Mouse (Mus musculus) limb, embryonic 12.5 days (tissue): ENCODE results near the gene Ifnl2. TPM values are rescaled to one million over a fixed set of nuclear protein-coding genes. Genes with fewer than 3 reads are reported as not detected.

Source experiments
- ATAC-seq: fragments of 200-750 bp; cut with Nextera tagmentation; 2 replicates; pipeline ENCODE4 v1.8.0; 2017; ENCODE audit warnings: low read depth, moderate TSS enrichment; ENCODE audit not compliant: insufficient number of reproducible peaks, insufficient read depth, low FRiP score, low TSS enrichment
- H3K27ac ChIP-seq: fragments of 300-500 bp; sonication (generic); 2 replicates; pipeline ENCODE4 v1.5.1; 2016; ENCODE audit warnings: mild to moderate bottlenecking, moderate library complexity
- H3K27me3 ChIP-seq: fragments of 300-500 bp; sonication (generic); 2 replicates; pipeline ENCODE4 v1.6.1; 2016; ENCODE audit warnings: mild to moderate bottlenecking, moderate library complexity
- H3K36me3 ChIP-seq: fragments of 300-500 bp; sonication (generic); 2 replicates; pipeline ENCODE4 v1.6.1; 2016; ENCODE audit warnings: mild to moderate bottlenecking, moderate library complexity
- H3K4me1 ChIP-seq: fragments of 300-500 bp; sonication (generic); replicated peaks from 2 replicates; pipeline ENCODE4 v1.6.1; 2016
- H3K4me2 ChIP-seq: fragments of 300-500 bp; sonication (generic); 2 replicates; pipeline ENCODE4 v1.6.1; 2016; ENCODE audit warnings: mild to moderate bottlenecking, moderate library complexity
- H3K4me3 ChIP-seq: fragments of 300-500 bp; sonication (generic); replicated peaks from 2 replicates; pipeline ENCODE4 v1.5.1; 2016; ENCODE audit warnings: mild to moderate bottlenecking
- H3K9ac ChIP-seq: fragments of 300-500 bp; sonication (generic); replicated peaks from 2 replicates; pipeline ENCODE4 v1.6.1; 2016; ENCODE audit warnings: mild to moderate bottlenecking, moderate library complexity
- H3K9me3 ChIP-seq: fragments of 300-500 bp; sonication (generic); 2 replicates; pipeline ENCODE4 v1.6.1; 2016; ENCODE audit warnings: mild to moderate bottlenecking, moderate library complexity
- WGBS: fragments of 180-500 bp; shearing (Covaris S2); methylation state at CpG from one replicate; pipeline ENCODE4 v1.1.7; 2016; 5-methylcytosine and 5-hydroxymethylcytosine counted together
- polyA plus RNA-seq: library from polyadenylated mRNA; unstranded; fragments of >200 nt; fragmentation: Nextera tagmentation; extraction: Ambion mirVana; gene quantifications from 2 replicates; pipeline ENCODE4 v1.2.1, GENCODE M21; 2016

Gene Ifnl2
- polyA plus RNA-seq, 1 experiment from 2014 or later, result not detected

- Histone ChIP-seq H3K27me3 (peaks cover 15% of the 10 kb centered on the region), H3K36me3 (peaks cover 61% of the 10 kb centered on the region)
- WGBS, result 92% methylated on average over 2 of the region's 2 CpGs
These were observed 47.5 kb downstream of the Ifnl2 start for GRCm38 (mm10) chr7:28462769-28463168.

DNA sequence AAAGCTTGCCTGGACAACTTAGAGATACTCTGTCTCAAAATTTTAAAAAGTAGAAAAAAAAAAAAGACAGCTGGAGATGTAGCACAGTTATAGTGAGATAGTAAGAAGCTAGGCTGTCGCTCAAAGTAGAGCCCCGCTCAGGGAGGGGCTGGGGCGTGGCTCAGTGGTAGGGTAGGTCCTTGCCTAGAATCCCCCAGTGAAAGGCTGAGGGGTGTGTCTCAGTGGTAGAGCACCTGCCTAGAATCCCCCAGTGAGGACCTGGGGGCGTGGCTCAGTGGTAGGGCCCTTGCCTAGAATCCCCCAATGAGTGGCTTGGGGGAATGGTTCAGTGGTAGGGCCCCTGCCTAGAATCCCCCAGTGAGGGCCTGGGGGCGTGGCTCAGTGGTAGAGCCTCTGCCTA lies 49.9 kb downstream of the Ifnl2 start:
- Histone ChIP-seq H3K9me3 (no peaks in the 10 kb centered on the region; the same call in none of the 2 replicates), H3K4me3 (no peak overlapping the region), H3K4me1 (no peaks in the 10 kb centered on the region), H3K36me3 (peaks cover 83% of the 10 kb centered on the region), H3K4me2 (no peak overlapping the region), H3K9ac (no peak overlapping the region), H3K27ac (no peak overlapping the region), H3K27me3 (no peaks in the 10 kb centered on the region)
- WGBS, result 96% methylated on average over 4 of the region's 5 CpGs
- no peak for ATAC-seq

More at GRCm38 (mm10) chr7:28462769-28463168, 47.5 kb downstream of the Ifnl2 start:
- H3K27ac ChIP-seq, result no peak overlapping the region
- no peaks in the 10 kb centered on the region; the same call in 1 of the 2 replicates for H3K9me3 ChIP-seq
- H3K4me1 ChIP-seq, result peaks cover 13% of the 10 kb centered on the region
- no peak overlapping the region for H3K9ac ChIP-seq
- no peak overlapping the region for H3K4me2 ChIP-seq
- no peak overlapping the region for H3K4me3 ChIP-seq
- no peak for ATAC-seq

Other genes starting within 250 kb of the Ifnl2 start
- gene Eid2, start 242.6 kb downstream of the Ifnl2 start, polyA plus RNA-seq, result 5.4 and 18.9 TPM in 2 replicates
- 17.6 and 18.5 TPM in 2 replicates for gene Eid2b, start 232.7 kb downstream of the Ifnl2 start, polyA plus RNA-seq
- not detected in 2 replicates for gene Selenov, start 219.3 kb downstream of the Ifnl2 start, polyA plus RNA-seq
- gene Dll3, start 208.2 kb downstream of the Ifnl2 start, polyA plus RNA-seq, result 3.5 and 3.7 TPM in 2 replicates
- gene Timm50, start 198.4 kb downstream of the Ifnl2 start, polyA plus RNA-seq, result 166 and 169 TPM in 2 replicates
- gene Supt5, start 171.7 kb downstream of the Ifnl2 start, polyA plus RNA-seq, result 99.0 and 117 TPM in 2 replicates
- 915 and 927 TPM in 2 replicates for gene Rps16, start 159.8 kb downstream of the Ifnl2 start, polyA plus RNA-seq
- 96.9 and 106 TPM in 2 replicates for gene Plekhg2, start 137.9 kb downstream of the Ifnl2 start, polyA plus RNA-seq
- gene Zfp36, start 130.2 kb downstream of the Ifnl2 start, polyA plus RNA-seq, result 7.1 and 7.7 TPM in 2 replicates
- 45.4 and 51.6 TPM in 2 replicates for gene Med29, start 117.7 kb downstream of the Ifnl2 start, polyA plus RNA-seq
- gene Paf1, start 117.5 kb downstream of the Ifnl2 start, polyA plus RNA-seq, result 83.0 and 86.8 TPM in 2 replicates
- 6.2 and 9.0 TPM in 2 replicates for gene Gmfg, start 73.0 kb downstream of the Ifnl2 start, polyA plus RNA-seq
- 7.5 and 7.9 TPM in 2 replicates for gene Lrfn1, start 58.5 kb downstream of the Ifnl2 start, polyA plus RNA-seq
- not detected in 2 replicates for gene Ifnl3, start 12.4 kb upstream of the Ifnl2 start, polyA plus RNA-seq
- gene Sycn, start 30.4 kb upstream of the Ifnl2 start, polyA plus RNA-seq, result not detected in 2 replicates
- gene Nccrp1, start 36.8 kb upstream of the Ifnl2 start, polyA plus RNA-seq, result not detected in 2 replicates
- 30.5 and 36.0 TPM in 2 replicates for gene Samd4b, start 87.7 kb upstream of the Ifnl2 start, polyA plus RNA-seq
- gene Pak4, start 87.7 kb upstream of the Ifnl2 start, polyA plus RNA-seq, result 42.4 and 44.1 TPM in 2 replicates
- gene Acp7, start 120.9 kb upstream of the Ifnl2 start, polyA plus RNA-seq, result not detected in 2 replicates
- 4.9 and 6.4 TPM in 2 replicates for gene Fbxo27, start 182.4 kb upstream of the Ifnl2 start, polyA plus RNA-seq
- gene Fbxo17, start 206.3 kb upstream of the Ifnl2 start, polyA plus RNA-seq, result 24.0 TPM in 2 replicates
- gene Mrps12, start 231.4 kb upstream of the Ifnl2 start, polyA plus RNA-seq, result 125 and 131 TPM in 2 replicates
- 32.4 and 33.1 TPM in 2 replicates for gene Sars2, start 231.5 kb upstream of the Ifnl2 start, polyA plus RNA-seq
- gene Ccer2, start 245.7 kb upstream of the Ifnl2 start, polyA plus RNA-seq, result 0.24 TPM in 1 of 2 replicates, not detected in the other